Mouse (Mus musculus): ENCODE results near the gene 4930596D02Rik. TPM values are rescaled to one million over a fixed set of nuclear protein-coding genes. Genes with fewer than 3 reads are reported as not detected.

4930596D02Rik gene
- polyA plus RNA-seq (2012) = not detected in 2 replicates

GRCm38 (mm10) chr14:35811878-35812277, at the start of gene 4930596D02Rik:
Gene 4930596D02Rik, minus strand, starts transcription at chr14:35811978.

Measured in megakaryocyte-erythroid progenitor cell, adult 5 weeks (primary cell).